Mouse (Mus musculus): ENCODE measurements at regions not wholly inside any gene's neighbourhood (a gene's known extent, or its start where the extent isn't known, plus 50 kb on each side); places are given as distances from the start of the nearest gene placed in this dataset.

GRCm38 (mm10) chr14:102511691-102512383, 470.6 kb downstream of the Kctd12 start:
- no peak overlapping the region for H3K4me3 ChIP-seq (replicated peaks; ENCODE audit: extremely low read depth, low read depth, low read length)
- TF ChIP-seq CTCF (IDR thresholded peaks at IDR 0.05; ENCODE audit: insufficient read depth, low read length) (no peak), POLR2A (IDR thresholded peaks at IDR 0.05; ENCODE audit: borderline replicate concordance, extremely low read depth, low read depth, low read length) (no peak)
- WGBS: 75% methylated on average over 7 of the region's 7 CpGs
- no peak for DNase-seq
- H3K4me1 ChIP-seq (ENCODE audit: control insufficient read depth, insufficient read depth, low read length): no peaks in the 10 kb centered on the region

- H3K4me1 ChIP-seq (ENCODE audit: control insufficient read depth, insufficient read depth, low read length): no peaks in the 10 kb centered on the region
- no peak for TF ChIP-seq POLR2A (IDR thresholded peaks at IDR 0.05; ENCODE audit: borderline replicate concordance, extremely low read depth, low read depth, low read length)
- TF ChIP-seq CTCF (IDR thresholded peaks at IDR 0.05; ENCODE audit: insufficient read depth, low read length): peak; percentile 84
- no peak overlapping the region for H3K4me3 ChIP-seq (replicated peaks; ENCODE audit: extremely low read depth, low read depth, low read length)
- WGBS: 29% methylated on average over 4 of the region's 4 CpGs
- DNase-seq: peak; percentile 43
Observed at GRCm38 (mm10) chr14:102510387-102510786, 472.1 kb downstream of the Kctd12 start.

DNA sequence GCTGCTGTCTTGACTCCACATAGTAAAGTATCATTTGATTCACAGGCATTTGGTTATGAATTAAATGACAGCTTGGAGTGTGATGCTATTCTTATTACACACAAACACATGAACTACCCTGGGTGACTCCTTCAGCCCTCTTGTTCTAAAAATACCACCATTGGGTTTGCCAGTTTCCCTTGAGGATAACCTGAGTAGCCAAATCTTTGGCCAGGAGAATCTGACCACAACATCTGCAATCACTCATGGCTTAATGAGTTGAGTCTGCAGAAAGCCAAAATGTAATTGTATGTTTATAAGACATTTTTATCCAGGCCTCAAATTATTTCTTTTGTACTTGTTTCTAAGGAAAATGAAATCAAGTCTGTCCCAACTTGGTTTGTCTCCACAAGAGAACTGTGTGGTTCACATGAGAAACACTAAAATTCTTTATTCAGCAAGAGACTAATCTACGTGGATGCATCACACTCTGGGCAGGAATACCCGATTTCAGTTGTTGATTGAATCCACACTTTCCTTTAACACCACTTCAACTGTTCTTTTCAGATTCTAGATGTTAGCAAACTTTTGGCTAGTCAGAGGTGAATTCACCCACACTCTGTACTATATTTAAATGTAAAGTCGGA, 476.6 kb downstream of the Kctd12 start:
- TF ChIP-seq POLR2A (IDR thresholded peaks at IDR 0.05; ENCODE audit: borderline replicate concordance, extremely low read depth, low read depth, low read length) (no peak), CTCF (IDR thresholded peaks at IDR 0.05; ENCODE audit: insufficient read depth, low read length) (no peak)
- 57% methylated on average over 3 of the region's 3 CpGs for WGBS
- Histone ChIP-seq H3K4me1 (ENCODE audit: control insufficient read depth, insufficient read depth, low read length) (no peaks in the 10 kb centered on the region), H3K4me3 (replicated peaks; ENCODE audit: extremely low read depth, low read depth, low read length) (no peak overlapping the region)
- DNase-seq: no peak

DNA sequence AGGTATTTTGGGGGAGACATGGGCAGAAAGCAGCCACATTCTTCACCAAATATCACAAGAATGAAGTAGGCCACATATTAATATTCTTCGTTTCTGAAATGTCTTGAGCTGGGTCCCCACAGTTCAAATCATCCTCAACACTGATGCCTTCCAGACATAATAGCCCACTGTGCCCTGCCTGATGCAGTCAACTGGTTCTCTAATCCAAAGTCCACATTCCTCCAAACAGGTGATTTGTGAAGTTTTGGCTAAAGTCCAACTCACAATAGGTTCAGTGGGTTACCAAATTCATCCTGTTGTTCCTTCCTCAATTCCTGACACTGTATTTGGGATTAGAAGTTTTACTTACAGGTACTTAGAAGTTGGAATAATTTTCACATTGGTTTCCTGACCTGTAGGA, 485.3 kb downstream of the Kctd12 start:
- no peak overlapping the region for H3K4me3 ChIP-seq (replicated peaks; ENCODE audit: extremely low read depth, low read depth, low read length)
- WGBS: 93% methylated on average over 1 of the region's 1 CpGs
- no peaks in the 10 kb centered on the region for H3K4me1 ChIP-seq (ENCODE audit: control insufficient read depth, insufficient read depth, low read length)
- DNase-seq: no peak
- TF ChIP-seq POLR2A (IDR thresholded peaks at IDR 0.05; ENCODE audit: borderline replicate concordance, extremely low read depth, low read depth, low read length): no peak

GRCm38 (mm10) chr14:102492376-102492775, 490.1 kb downstream of the Kctd12 start:
- no peak for DNase-seq
- H3K4me3 ChIP-seq (replicated peaks; ENCODE audit: extremely low read depth, low read depth, low read length): no peak overlapping the region
- no peak for TF ChIP-seq POLR2A (IDR thresholded peaks at IDR 0.05; ENCODE audit: borderline replicate concordance, extremely low read depth, low read depth, low read length)
- TF ChIP-seq CTCF (IDR thresholded peaks at IDR 0.05; ENCODE audit: insufficient read depth, low read length): no peak
- 41% methylated on average over 2 of the region's 2 CpGs for WGBS
- no peaks in the 10 kb centered on the region for H3K4me1 ChIP-seq (ENCODE audit: control insufficient read depth, insufficient read depth, low read length)

DNA sequence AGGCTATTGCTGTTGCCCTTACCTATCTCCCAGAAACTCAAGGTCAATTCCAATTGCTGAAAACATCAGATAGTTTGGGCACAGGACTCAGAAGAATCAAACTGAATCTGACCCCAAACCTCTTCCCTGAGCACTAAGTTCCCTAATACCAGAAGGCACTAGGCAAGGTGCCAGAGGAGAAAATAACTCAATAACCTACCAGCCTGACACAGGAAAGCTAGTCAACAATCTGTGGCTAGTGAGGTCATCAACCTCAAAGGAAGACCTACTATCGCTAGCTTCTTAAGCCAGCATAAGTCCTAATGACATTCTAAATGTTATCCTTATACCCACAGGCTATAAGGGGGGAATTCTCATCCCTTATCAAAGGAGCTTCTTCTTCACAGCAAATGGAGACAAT, 491.2 kb downstream of the Kctd12 start:
- 73% methylated on average over 1 of the region's 1 CpGs for WGBS
- H3K4me1 ChIP-seq (ENCODE audit: control insufficient read depth, insufficient read depth, low read length): no peaks in the 10 kb centered on the region
- no peak overlapping the region for H3K4me3 ChIP-seq (replicated peaks; ENCODE audit: extremely low read depth, low read depth, low read length)
- TF ChIP-seq CTCF (IDR thresholded peaks at IDR 0.05; ENCODE audit: insufficient read depth, low read length): no peak
- no peak for TF ChIP-seq POLR2A (IDR thresholded peaks at IDR 0.05; ENCODE audit: borderline replicate concordance, extremely low read depth, low read depth, low read length)
- no peak for DNase-seq

DNA sequence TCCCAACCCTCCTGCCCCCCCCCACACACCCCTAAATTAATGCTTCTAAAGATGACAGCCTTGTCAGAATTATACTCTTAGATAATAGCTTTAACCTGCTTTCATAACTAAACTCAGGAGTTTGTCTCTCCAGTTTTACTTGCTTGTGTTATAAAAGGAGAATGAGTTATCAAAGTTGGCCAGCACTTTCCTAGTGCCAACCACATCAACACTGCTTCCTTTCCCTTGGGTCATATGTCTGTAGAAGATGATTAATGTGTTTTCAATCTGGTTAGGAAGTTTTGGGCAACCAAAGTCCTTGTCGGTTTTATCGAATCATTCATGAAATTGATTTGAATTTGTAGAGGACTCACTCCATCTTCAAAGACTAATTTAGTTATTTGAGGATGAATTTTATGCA, 505.3 kb downstream of the Kctd12 start:
- Histone ChIP-seq H3K4me3 (replicated peaks; ENCODE audit: extremely low read depth, low read depth, low read length) (no peak overlapping the region), H3K4me1 (ENCODE audit: control insufficient read depth, insufficient read depth, low read length) (no peaks in the 10 kb centered on the region)
- TF ChIP-seq CTCF (IDR thresholded peaks at IDR 0.05; ENCODE audit: insufficient read depth, low read length) (no peak), POLR2A (IDR thresholded peaks at IDR 0.05; ENCODE audit: borderline replicate concordance, extremely low read depth, low read depth, low read length) (no peak)
- DNase-seq: no peak
- WGBS: 82% methylated on average over 2 of the region's 2 CpGs

DNA sequence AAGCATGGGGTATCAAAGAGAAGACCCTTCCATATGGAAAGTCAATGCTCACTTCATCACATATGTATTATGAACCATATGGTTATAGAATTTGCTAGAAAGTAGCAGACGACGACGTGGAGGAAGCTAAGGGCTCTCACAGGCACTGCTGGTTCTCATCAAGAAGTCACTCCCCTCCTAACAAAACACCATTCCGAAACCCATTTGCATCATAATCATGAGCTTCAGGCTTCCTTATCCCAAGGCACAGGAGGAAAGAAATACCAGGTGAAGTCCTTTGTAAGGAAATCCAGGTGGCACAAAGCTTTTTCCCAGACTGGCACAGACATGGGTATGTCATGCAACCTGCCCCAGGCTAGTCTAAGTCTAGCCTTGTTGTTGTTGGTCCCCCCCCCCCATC, 513.1 kb downstream of the Kctd12 start:
- DNase-seq: no peak
- Histone ChIP-seq H3K4me3 (replicated peaks; ENCODE audit: extremely low read depth, low read depth, low read length) (no peak overlapping the region), H3K4me1 (ENCODE audit: control insufficient read depth, insufficient read depth, low read length) (no peaks in the 10 kb centered on the region)
- WGBS: 66% methylated on average over 4 of the region's 4 CpGs
- TF ChIP-seq POLR2A (IDR thresholded peaks at IDR 0.05; ENCODE audit: borderline replicate concordance, extremely low read depth, low read depth, low read length): no peak
- TF ChIP-seq CTCF (IDR thresholded peaks at IDR 0.05; ENCODE audit: insufficient read depth, low read length): no peak

- Histone ChIP-seq H3K4me1 (ENCODE audit: control insufficient read depth, insufficient read depth, low read length) (no peaks in the 10 kb centered on the region), H3K4me3 (replicated peaks; ENCODE audit: extremely low read depth, low read depth, low read length) (no peak overlapping the region)
- TF ChIP-seq POLR2A (IDR thresholded peaks at IDR 0.05; ENCODE audit: borderline replicate concordance, extremely low read depth, low read depth, low read length): no peak
- 87% methylated on average over 1 of the region's 1 CpGs for WGBS
- no peak for DNase-seq
Observed at GRCm38 (mm10) chr14:102461001-102461400, 521.4 kb downstream of the Kctd12 start.

DNA sequence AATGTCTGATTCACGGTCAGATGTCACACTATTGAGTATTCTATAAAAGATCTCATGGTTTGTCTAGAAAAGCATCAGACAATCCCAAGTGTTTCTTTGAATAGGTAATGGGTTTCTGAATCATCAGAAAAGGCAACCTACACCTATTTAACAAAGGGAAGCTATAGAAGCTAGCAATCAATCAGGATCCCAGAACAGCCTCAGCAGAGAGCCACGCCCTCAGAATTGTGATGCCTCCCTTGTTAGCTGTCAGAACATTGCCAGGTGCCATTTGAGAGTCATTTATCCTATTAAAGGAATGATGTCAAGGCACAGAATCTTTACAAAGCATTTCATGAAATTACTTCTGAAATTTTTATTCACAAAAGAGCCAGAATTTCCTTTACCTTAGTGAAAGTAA, 542.7 kb downstream of the Kctd12 start:
- DNase-seq: no peak
- 77% methylated on average over 2 of the region's 2 CpGs for WGBS
- no peaks in the 10 kb centered on the region for H3K4me1 ChIP-seq (ENCODE audit: control insufficient read depth, insufficient read depth, low read length)
- H3K4me3 ChIP-seq (replicated peaks; ENCODE audit: extremely low read depth, low read depth, low read length): no peak overlapping the region
- no peak for TF ChIP-seq POLR2A (IDR thresholded peaks at IDR 0.05; ENCODE audit: borderline replicate concordance, extremely low read depth, low read depth, low read length)
- no peak for TF ChIP-seq CTCF (IDR thresholded peaks at IDR 0.05; ENCODE audit: insufficient read depth, low read length)
